Mouse (Mus musculus): ENCODE data around the gene Ttc7b. TPM values are rescaled to one million over a fixed set of nuclear protein-coding genes. Genes with fewer than 3 reads are reported as not detected.

Gene Ttc7b
- polyA plus RNA-seq, 1 experiment from 2014 or later, result 4.3 TPM

DNA sequence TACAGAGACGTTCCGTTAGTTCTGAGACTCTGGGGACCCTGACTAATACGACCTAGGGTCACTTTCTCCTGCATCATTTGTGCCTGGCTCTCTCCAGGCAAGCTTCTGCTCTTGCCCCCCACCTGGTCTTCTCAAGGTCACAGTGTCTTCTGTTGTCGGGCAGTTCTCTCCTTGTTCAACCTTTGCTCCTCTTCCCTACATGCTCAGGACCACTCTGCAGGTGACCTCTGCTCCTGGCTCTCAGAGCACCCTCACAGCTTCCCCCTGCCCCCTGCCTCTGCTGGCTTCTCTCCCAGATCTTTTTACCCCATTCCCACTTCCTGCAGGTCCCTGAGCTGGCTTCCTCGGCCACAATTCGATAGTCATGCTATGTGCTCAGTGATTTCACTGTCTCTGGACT, 77.2 kb downstream of the Ttc7b start:
- Histone ChIP-seq H3K9ac (no peak overlapping the region), H3K4me3 (replicated peaks) (no peak overlapping the region), H3K9me3 (replicated peaks) (no peaks in the 10 kb centered on the region), H3K4me2 (no peak overlapping the region), H3K36me3 (peaks cover 7% of the 10 kb centered on the region; the same call in 1 of the 2 replicates), H3K27me3 (no peaks in the 10 kb centered on the region), H3K27ac (no peak overlapping the region), H3K4me1 (peaks cover 31% of the 10 kb centered on the region)
- ATAC-seq (replicated peaks; ENCODE audit: low FRiP score), result no peak
- 64% methylated on average over 6 of the region's 6 CpGs for WGBS

DNA sequence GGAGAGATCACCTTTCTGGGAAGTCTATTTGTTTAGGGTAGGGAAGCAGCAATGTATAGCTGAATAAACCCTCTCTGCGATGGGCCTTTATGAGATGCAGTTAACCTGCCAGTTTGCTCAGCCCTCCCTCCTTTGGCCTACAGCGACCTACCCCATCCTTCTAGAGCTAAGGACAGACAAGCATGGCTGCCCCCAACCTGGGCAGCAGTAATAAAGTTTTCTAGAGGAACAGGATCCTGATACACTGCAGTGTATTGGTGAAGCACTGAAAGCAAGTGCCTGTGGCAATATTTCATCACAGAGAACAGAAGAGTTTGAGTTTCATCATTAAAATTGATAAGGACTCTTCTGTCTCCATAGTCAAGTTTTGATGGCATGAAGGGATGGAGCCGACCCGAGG, 79.0 kb downstream of the Ttc7b start:
- Histone ChIP-seq H3K4me1 (peaks cover 31% of the 10 kb centered on the region), H3K4me2 (no peak overlapping the region), H3K4me3 (replicated peaks) (no peak overlapping the region), H3K27ac (no peak overlapping the region), H3K36me3 (peaks cover 5% of the 10 kb centered on the region; the same call in 1 of the 2 replicates), H3K9me3 (replicated peaks) (no peaks in the 10 kb centered on the region), H3K9ac (no peak overlapping the region), H3K27me3 (no peaks in the 10 kb centered on the region)
- ATAC-seq (replicated peaks; ENCODE audit: low FRiP score), result peak; percentile 60
- WGBS, result 37% methylated on average over 4 of the region's 4 CpGs

DNA sequence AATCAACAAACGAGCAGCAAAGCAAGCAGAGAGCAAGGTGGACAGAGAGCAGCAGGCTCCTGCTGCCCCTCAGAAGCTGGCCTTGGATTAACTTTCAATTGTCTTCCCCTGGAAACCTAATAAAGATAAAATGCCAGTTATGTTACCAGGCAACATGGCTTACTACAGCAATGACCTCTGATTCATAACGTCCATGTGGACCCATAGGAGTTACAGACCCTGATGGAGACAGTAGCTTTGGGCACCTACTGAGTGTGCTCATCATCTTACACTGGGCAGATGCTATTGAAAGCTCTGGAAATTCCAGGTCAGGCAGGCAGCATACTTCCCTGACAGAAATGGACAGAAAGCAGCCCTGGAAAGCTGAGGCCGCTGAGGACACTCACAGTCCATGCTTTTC, 80.7 kb downstream of the Ttc7b start:
- Histone ChIP-seq H3K27ac (peak overlapping the region; percentile 39), H3K36me3 (peaks cover 10% of the 10 kb centered on the region; the same call in 1 of the 2 replicates), H3K9me3 (replicated peaks) (no peaks in the 10 kb centered on the region), H3K27me3 (no peaks in the 10 kb centered on the region), H3K9ac (no peak overlapping the region), H3K4me1 (peaks cover 30% of the 10 kb centered on the region), H3K4me2 (no peak overlapping the region), H3K4me3 (replicated peaks) (no peak overlapping the region)
- ATAC-seq (replicated peaks; ENCODE audit: low FRiP score), result no peak
- 54% methylated on average over 3 of the region's 3 CpGs for WGBS

DNA sequence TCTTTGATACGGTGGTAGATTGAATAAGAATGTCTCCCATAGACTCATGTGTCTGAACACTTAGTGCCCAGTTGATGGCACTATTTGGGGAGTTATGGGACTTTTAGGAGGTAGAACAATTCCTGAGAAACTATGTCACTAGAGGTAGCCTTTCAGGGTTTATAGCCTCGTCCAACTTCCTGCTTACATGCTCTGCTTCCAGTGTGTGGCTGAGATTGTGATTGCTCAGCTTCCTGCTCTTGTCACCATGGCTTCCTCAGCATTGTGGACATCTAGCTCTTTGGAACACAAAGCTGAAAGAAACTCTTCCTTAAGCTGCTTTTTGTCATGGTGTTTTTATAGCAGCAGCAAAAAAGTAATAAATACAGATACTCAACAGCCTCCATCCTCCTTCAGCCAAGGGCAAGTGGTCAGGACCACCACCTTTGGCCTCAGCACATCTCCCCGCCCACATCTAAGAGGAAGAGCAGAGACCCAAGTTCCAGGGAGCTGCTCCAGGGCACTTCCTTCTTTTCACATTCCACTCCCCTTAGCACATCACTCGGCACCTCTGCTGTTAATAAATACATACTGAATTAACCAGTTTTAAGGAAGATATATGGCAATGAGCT, 81.4 kb downstream of the Ttc7b start:
- no peak for ATAC-seq (replicated peaks; ENCODE audit: low FRiP score)
- no peaks in the 10 kb centered on the region for H3K27me3 ChIP-seq
- H3K4me3 ChIP-seq (replicated peaks), result no peak overlapping the region
- H3K4me1 ChIP-seq, result peaks cover 26% of the 10 kb centered on the region
- H3K9ac ChIP-seq, result no peak overlapping the region
- 46% methylated on average over 4 of the region's 4 CpGs for WGBS
- H3K4me2 ChIP-seq, result no peak overlapping the region
- H3K36me3 ChIP-seq, result peaks cover 10% of the 10 kb centered on the region; the same call in 1 of the 2 replicates
- no peaks in the 10 kb centered on the region for H3K9me3 ChIP-seq (replicated peaks)
- H3K27ac ChIP-seq, result peak overlapping the region; percentile 39

DNA sequence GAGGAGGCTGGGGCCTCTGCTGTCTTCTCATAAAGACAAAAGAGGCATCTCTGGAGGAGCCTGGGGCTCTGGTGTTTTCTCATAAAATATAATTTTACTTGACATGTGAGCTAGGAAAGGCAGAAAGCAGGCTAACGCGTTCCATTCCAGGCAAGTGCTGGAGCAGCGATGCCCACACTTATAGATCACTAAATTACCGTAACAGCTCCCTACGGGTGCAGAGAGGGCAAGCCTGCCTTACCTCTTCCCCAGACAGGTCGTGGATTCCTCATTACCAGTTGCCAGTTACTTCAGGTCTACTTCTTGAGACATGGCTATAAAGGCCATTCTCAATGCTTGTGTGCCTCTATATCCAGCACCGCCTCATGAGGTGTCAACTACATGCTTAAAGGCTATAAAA, 82.1 kb downstream of the Ttc7b start:
- Histone ChIP-seq H3K4me2 (no peak overlapping the region), H3K27ac (0 out of 2 replicates have a peak overlapping the region, but pooled peaks have one; percentile 39), H3K27me3 (no peaks in the 10 kb centered on the region), H3K4me3 (replicated peaks) (no peak overlapping the region), H3K36me3 (peaks cover 10% of the 10 kb centered on the region; the same call in 1 of the 2 replicates), H3K9ac (no peak overlapping the region), H3K4me1 (peaks cover 26% of the 10 kb centered on the region), H3K9me3 (replicated peaks) (no peaks in the 10 kb centered on the region)
- 66% methylated on average over 7 of the region's 7 CpGs for WGBS
- ATAC-seq (replicated peaks; ENCODE audit: low FRiP score), result no peak

DNA sequence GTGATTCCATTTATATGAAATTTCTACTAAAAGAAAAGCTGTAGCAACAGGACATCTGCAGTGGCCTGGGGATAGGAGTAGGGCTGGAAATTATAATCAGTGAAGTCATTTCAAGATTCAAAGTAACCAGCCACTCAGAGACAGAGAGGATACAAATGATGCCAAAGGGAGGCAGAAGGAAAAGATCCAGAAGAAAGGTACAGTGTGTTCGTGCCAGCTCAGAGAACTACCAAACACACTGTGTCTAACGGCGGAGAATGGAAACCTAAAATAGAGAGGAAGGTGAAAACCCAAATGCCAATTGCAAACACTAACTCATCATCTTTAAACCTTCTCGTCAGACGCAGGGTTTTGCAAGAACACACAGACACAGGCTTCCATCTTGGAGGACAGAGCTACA, 82.8 kb downstream of the Ttc7b start:
- 94% methylated on average over 5 of the region's 5 CpGs for WGBS
- peaks cover 26% of the 10 kb centered on the region for H3K4me1 ChIP-seq
- H3K4me3 ChIP-seq (replicated peaks), result no peak overlapping the region
- H3K27ac ChIP-seq, result no peak overlapping the region
- peaks cover 9% of the 10 kb centered on the region; the same call in 1 of the 2 replicates for H3K36me3 ChIP-seq
- H3K4me2 ChIP-seq, result no peak overlapping the region
- no peaks in the 10 kb centered on the region for H3K27me3 ChIP-seq
- H3K9me3 ChIP-seq (replicated peaks), result no peaks in the 10 kb centered on the region
- ATAC-seq (replicated peaks; ENCODE audit: low FRiP score), result no peak
- H3K9ac ChIP-seq, result no peak overlapping the region

DNA sequence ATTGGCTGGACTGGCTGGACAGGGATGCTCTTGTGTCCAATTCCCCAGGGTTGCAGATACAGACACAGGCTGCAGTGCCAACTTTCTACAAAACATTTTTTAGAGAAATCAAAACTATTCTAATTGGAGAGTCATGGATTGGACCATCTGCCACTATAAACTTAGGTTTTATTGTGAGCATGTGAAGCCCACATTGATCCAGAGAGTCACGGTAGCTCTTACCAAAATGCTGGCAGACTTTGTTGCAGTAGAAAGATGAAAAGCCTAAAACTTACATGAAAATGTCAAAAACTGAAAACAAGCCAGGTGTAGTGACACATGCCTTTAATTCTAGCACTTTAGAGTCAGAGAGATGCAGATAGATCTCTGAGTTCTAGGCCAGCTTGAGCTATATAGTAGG, 84.9 kb downstream of the Ttc7b start:
- no peak for ATAC-seq (replicated peaks; ENCODE audit: low FRiP score)
- Histone ChIP-seq H3K9ac (no peak overlapping the region), H3K27me3 (no peaks in the 10 kb centered on the region), H3K4me2 (no peak overlapping the region), H3K4me3 (replicated peaks) (no peak overlapping the region), H3K4me1 (peaks cover 15% of the 10 kb centered on the region), H3K27ac (no peak overlapping the region), H3K9me3 (replicated peaks) (no peaks in the 10 kb centered on the region), H3K36me3 (0 out of 2 replicates have a peak, but pooled peaks cover 6% of the 10 kb centered on the region)
- WGBS, result 94% methylated on average over 1 of the region's 1 CpGs

DNA sequence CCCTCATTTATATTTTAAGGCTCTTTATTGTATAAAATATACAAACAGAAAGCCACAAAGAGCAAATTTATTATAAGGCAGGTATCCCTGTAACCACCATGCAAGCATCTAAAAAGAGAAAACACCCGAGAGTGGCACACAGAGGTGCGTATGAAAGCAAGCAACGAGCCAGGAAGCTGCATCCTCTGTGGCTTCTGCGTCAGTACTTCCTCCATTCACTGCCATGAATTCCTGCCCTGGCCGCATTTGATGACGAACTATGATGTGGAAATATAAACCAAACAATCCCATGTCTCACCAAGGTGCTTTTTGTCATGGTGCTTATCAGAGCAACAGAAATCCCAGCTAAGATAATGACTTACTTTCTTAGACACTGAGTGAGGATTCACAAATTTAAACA, 88.8 kb downstream of the Ttc7b start:
- Histone ChIP-seq H3K9ac (no peak overlapping the region), H3K27me3 (no peaks in the 10 kb centered on the region), H3K9me3 (replicated peaks) (no peaks in the 10 kb centered on the region), H3K36me3 (0 out of 2 replicates have a peak, but pooled peaks cover 6% of the 10 kb centered on the region), H3K27ac (no peak overlapping the region), H3K4me1 (no peaks in the 10 kb centered on the region), H3K4me2 (no peak overlapping the region), H3K4me3 (replicated peaks) (no peak overlapping the region)
- 84% methylated on average over 6 of the region's 6 CpGs for WGBS
- ATAC-seq (replicated peaks; ENCODE audit: low FRiP score), result no peak

DNA sequence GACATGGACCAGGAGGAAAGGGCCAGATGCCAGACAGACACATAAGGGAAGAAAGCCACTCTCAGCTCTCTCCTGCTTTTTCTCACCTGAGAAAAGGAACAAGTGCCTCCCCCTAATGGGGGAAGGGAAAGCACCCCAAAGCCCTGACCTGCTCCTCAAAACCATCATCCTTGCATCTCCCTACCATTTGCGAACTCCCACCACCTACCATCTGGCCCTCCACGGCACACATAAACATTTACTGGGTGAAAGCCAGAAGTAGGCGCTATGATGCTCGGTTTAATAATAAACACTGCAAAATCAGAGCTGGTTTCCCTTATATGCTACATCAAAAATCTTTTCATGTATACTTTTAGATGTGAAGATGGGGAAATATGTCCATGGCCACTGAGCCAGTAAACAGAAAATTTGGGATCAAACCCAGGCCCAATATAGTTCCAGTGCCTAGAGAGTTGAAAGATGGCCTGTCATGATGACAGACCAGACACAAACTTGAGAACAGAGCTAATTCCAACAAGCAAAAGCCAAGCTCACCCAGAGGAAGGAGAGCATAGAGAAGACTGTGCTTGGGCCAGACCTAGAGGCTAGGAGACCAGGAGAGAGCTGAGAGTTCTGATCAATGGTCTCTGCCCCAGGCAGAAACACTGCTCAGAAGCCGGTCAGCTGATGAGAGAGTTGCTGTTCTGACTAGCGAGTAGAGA, 91.1 kb downstream of the Ttc7b start:
- 91% methylated on average over 6 of the region's 6 CpGs for WGBS
- Histone ChIP-seq H3K27ac (no peak overlapping the region), H3K4me3 (replicated peaks) (no peak overlapping the region), H3K4me1 (0 out of 2 replicates have a peak, but pooled peaks cover 7% of the 10 kb centered on the region), H3K36me3 (no peaks in the 10 kb centered on the region), H3K9me3 (replicated peaks) (no peaks in the 10 kb centered on the region), H3K9ac (no peak overlapping the region), H3K27me3 (no peaks in the 10 kb centered on the region), H3K4me2 (no peak overlapping the region)
- no peak for ATAC-seq (replicated peaks; ENCODE audit: low FRiP score)

DNA sequence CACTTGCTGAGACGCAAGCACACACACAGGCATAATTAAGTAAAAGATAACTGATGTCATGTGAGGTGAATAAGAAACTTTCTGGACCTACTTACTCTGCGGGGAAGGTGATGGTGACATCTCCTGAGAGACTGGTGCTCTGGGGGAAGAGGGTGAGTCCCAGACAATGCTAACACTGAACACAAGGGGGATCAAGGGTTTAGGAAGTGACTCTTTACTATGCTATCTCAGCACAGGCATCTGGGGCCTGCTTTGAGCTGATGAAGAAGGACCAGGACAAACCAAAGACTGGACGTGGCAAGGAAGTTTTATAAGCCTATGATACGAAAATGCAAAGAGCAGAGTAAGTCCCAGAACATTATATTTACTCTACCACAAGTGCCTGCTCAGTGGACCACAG, 92.4 kb downstream of the Ttc7b start:
- no peak for ATAC-seq (replicated peaks; ENCODE audit: low FRiP score)
- no peak overlapping the region for H3K4me2 ChIP-seq
- WGBS, result 97% methylated on average over 4 of the region's 4 CpGs
- no peak overlapping the region for H3K27ac ChIP-seq
- H3K27me3 ChIP-seq, result no peaks in the 10 kb centered on the region
- H3K4me3 ChIP-seq (replicated peaks), result no peak overlapping the region
- no peaks in the 10 kb centered on the region for H3K36me3 ChIP-seq
- H3K9me3 ChIP-seq (replicated peaks), result no peaks in the 10 kb centered on the region
- 0 out of 2 replicates have a peak, but pooled peaks cover 7% of the 10 kb centered on the region for H3K4me1 ChIP-seq
- no peak overlapping the region for H3K9ac ChIP-seq

DNA sequence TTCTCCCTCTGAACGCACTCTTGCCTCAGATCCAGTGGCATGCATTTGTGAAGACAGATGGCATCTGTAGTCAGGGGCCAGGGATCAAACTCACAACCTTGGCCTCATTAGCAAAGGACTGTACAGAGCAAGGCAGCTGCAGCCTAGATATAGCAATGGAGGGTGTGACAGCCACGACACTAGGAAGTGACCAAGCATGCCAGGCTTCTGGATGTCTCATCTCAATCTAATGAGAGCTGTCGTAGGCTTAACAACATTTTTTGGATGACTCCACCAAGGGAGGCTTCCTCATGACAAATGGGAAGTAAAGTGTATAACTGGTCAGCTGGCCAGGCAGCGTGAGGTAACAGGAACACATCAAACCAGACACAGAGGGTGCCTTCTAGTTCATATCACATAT, 94.4 kb downstream of the Ttc7b start:
- Histone ChIP-seq H3K9me3 (replicated peaks) (no peaks in the 10 kb centered on the region), H3K4me3 (replicated peaks) (no peak overlapping the region), H3K4me1 (peaks cover 15% of the 10 kb centered on the region; the same call in 1 of the 2 replicates), H3K4me2 (no peak overlapping the region), H3K36me3 (no peaks in the 10 kb centered on the region), H3K9ac (no peak overlapping the region), H3K27ac (no peak overlapping the region), H3K27me3 (no peaks in the 10 kb centered on the region)
- WGBS, result 36% methylated on average over 4 of the region's 4 CpGs
- peak; percentile 41; the same call in 1 of the 2 replicates for ATAC-seq (replicated peaks; ENCODE audit: low FRiP score)

DNA sequence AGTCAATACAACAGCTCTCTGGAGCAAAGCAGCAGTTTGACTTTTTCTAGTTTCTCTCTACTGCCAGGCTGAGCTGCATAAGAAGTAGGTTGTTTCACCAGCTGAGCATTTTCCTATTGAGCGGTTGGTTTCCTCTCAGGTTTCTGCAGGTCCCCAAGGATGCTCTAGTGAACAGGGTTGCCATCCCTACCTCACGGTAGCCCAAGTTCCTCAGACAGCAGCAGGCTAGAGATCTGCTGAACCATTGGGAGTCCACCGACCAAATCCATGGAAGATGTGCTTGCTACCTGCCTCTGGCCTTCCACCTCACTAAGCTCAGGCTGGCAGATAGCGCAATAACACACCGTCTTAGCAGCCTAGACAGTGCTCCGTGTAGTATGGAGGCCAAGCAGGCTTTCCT, 95.6 kb downstream of the Ttc7b start:
- 89% methylated on average over 6 of the region's 6 CpGs for WGBS
- no peak for ATAC-seq (replicated peaks; ENCODE audit: low FRiP score)
- Histone ChIP-seq H3K27me3 (no peaks in the 10 kb centered on the region), H3K27ac (no peak overlapping the region), H3K36me3 (no peaks in the 10 kb centered on the region), H3K9ac (no peak overlapping the region), H3K4me1 (peaks cover 15% of the 10 kb centered on the region; the same call in 1 of the 2 replicates), H3K4me3 (replicated peaks) (no peak overlapping the region), H3K9me3 (replicated peaks) (no peaks in the 10 kb centered on the region), H3K4me2 (no peak overlapping the region)
